Mouse (Mus musculus): ENCODE measurements around the gene Snx13.

The Snx13 gene

DNA sequence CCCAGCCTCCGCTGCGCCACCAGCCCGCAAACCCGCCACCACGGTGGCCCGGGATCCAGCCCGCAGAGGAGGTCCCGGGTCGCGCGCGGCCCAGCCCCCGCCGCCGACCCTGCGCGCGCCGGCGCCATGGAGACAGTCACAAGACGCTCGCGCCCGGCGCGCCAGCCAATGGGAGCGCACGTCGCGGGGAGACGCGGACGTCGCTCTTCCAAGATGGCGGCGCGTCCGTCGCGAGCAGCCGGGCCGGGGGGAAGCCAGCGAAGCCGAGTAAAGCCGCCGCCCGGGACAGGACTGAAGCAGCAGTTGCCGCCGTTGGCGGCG lies at the start of gene Snx13:
Snx13 (plus strand) TSS at position 188 of the 321 bp plus-strand sequence.
- peak; percentile 88 for DNase-seq (ENCODE audit: extremely low spot score)

GRCm38 (mm10) chr12:34997597-34998182 lies 49.3 kb upstream of the Snx13 start:
- no peak for DNase-seq (ENCODE audit: extremely low spot score)

- DNase-seq (ENCODE audit: extremely low spot score) = no peak
Measured at GRCm38 (mm10) chr12:34998778-34999467, 48.1 kb upstream of the Snx13 start.

DNA sequence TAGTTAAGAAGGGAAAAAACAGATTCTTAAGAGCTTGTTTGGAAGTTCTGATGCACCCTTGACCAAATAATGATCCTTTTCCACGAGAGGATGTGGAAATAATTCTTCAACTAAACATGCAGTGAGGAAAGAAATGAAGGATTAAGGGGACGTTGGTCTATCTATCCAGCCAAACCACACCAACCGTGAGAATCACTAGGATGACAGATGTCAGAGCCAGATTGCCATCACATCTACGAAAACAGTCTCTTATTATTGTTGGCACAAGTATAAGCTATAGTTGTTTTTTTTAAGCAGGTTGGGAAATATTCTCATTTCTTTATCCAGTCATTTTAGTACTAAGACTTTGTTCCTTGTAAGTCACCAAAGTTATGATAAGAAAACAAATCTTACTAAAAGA lies 46.7 kb upstream of the Snx13 start:
- no peak for DNase-seq (ENCODE audit: extremely low spot score)

DNA sequence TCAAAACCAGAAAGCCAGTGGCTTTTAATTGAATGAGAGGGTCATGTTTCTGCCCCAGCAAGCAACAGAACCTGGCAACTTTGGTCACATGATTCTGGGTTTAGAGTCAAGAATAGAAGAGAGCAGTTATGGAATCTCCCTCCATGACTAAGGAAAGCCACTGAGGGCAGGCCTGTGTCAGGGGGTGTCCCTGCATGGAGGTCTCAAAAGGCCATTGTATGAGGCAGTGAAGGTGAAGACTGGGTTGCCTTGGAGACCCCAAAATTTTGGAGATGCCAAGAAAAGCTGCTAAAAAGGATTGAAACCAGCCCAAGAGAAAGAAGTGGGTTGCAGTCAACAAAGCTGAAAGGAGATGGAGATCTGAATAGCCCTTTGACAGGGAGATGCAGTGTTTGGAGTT lies 41.2 kb upstream of the Snx13 start:
- no peak for DNase-seq (ENCODE audit: extremely low spot score)

DNA sequence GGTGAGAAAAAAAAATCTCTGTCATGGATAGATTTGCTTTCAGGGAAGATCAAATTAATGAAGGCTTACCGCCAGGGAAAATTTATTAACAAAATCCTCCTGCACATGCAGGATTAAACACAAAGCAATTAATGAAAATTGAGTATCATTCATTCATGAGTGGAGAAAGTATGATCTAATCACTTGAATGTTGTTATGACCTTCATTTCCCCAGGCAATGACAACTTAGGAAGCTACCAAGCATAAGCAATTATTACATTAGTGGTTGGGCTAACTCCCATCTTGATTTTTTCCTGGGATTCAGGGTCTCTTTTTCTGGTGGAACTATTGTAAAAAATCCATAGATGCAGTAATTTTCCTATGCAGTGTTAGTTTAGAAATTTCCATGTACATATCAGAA lies 39.1 kb upstream of the Snx13 start:
- no peak for DNase-seq (ENCODE audit: extremely low spot score)

- DNase-seq (ENCODE audit: extremely low spot score) = peak; percentile 12
Measured at GRCm38 (mm10) chr12:35008340-35009137, 38.4 kb upstream of the Snx13 start.

DNA sequence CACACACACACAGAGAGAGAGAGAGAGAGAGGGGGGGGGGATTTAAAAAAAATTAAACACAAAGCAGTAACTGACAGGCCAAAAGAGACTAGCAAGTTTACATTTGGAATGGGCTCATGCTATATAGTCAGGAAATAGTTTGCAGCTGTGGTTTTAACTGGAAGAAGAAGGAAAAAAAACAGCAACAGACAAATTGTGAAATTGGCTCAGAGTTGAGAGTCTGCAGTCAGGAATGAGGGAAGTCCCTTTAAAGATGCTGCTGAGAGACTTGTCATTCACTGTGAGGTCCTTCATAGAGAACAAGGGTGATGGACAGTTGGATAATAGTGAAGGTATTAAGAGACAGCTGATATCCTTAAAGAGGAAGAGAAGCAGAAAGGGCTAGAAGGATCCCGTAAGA lies 35.5 kb upstream of the Snx13 start:
- DNase-seq (ENCODE audit: extremely low spot score) = no peak

DNA sequence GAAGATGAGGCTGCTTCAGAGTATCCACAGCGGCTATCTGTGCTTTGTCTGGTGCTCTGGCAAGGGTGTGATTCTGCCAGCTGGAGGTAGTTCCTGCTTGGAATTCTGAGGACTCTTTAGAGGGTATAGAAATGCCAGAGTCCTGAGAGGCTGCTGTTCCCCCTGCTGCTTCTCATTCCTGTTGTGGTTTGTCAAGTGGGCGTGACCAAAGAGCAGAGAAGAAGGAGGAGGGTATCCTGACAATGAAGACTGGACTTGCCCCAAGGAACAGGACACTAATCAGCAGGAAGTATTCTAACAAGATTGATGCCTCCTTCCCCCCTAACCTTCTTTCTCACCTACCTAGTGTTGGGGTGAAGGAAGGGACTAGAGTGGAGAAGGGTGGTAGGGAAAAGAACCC lies 33.0 kb upstream of the Snx13 start:
- no peak for DNase-seq (ENCODE audit: extremely low spot score)

DNA sequence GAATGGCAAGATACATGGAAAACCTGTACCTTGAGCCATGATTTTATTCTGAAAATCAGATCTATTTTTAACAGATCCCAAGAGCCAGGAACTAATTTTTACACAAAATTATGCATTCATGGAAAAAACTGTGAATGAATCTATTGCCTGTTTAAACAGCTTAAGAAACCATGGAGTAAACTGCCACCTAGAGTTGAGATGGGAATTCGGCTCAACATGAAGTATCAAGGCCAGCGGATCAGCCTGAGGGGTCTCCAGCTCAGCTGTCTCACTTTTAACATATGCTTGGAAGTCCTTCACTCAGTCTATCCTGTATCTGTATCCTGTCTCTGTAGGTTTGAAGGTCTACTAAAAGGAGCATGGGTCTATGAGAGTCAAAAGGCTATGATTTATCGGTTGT lies 30.9 kb upstream of the Snx13 start:
- DNase-seq (ENCODE audit: extremely low spot score) = no peak

DNA sequence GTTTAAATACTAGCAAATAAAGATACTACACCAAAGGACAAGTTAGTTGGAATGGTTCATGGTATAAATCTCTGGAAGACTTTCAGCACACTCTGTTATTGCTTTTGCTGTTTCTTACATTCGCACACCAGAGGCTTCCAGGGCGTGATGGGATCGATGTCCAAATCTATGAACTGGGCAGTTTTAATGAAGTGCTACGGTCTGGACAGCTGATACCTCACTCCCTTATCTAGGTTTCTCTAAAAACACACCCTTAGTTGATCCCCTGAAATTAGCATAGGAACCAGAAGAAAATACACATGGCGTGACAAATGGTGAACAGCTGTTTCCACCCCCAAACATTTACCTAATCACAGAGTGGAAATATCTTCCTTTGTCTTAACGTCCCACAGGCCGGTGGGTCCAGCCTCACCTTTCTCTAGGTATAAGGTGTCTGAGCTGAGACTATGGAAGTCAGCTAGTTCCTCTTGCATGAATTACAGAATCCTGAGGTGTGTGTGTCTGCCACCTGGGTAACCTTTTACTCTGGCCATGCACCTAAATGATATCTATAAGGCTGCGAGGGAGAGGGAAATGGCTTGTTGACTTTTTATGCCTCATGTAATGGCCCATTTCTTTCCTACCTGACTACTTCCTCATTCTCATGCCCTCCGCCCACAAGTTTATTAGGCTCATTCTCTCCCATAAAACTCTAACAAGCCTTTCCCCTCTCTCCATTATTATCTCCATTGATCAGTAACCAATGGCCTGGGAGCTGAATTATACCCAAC lies 30.3 kb upstream of the Snx13 start:
- DNase-seq (ENCODE audit: extremely low spot score) = no peak

DNA sequence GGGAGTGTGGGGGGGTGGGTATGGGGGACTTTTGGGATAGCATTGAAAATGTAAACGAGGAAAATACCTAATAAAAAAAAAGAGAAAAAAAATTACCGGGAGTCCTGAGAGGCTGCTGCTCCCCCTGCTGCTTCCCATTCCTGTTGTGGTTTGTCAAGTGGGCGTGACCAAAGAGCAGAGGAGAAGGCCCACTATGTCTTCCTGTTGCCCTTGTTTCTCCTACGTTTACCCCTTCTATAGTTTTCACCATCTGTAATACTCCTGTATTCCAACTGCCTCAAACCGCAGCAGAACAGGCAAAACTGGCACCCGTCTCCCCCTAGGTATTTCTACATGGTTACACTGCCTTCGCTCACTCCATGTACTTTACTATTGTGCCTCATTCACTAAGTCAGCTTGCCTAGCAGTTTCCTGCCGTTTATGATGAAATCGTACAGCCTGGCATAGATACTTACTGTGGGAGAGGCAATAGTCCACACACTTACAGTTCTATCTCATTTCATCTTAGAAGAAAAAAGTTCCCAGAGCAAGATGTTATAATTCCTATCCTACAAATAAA lies 28.2 kb upstream of the Snx13 start:
- no peak for DNase-seq (ENCODE audit: extremely low spot score)

DNA sequence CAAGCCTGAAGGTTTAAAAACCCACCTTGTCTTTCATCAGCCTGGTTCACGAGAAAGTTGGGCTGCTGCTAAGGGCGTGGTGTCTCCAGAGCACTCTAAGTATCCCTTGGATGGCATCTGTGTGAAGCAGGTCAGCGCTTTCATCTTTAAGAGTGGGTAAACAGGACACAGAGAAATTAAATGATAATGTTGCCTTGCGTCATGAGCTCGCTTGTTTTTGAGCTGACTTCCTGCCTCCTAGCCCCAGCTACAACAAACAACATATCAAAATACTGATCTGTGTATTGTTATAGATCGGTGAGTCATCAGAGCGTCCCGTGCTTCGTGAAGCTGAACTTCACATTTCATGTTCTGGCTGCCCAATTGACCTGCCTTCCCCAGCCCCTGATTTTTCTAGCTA lies 25.7 kb upstream of the Snx13 start:
- DNase-seq (ENCODE audit: extremely low spot score) = no peak

- no peak for DNase-seq (ENCODE audit: extremely low spot score)
Measured at GRCm38 (mm10) chr12:35022066-35022465, 24.9 kb upstream of the Snx13 start.

DNA sequence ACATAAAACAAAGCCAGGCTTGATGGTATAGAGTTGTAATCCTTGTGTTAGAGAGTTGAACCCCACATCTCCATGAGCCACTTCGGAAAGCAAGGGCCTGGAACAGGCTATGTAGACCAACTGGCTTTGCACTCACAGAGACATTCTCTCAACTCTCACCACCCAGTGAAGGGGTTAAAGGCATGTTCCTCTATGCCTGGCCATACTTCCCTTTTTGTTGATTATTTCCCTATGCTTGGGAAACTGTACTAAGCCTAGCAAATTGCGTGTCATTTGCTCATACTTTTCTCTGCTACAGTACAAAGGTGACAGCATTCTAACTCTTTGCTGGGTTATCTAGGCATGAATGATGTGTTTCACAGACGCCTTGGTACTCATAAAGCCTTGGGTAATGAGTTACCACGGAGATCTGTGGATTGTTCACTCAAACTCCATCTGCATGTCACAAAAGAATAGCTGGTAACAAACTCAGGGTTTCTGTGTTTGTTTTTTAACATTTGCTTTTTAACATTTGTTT lies 21.0 kb upstream of the Snx13 start:
- DNase-seq (ENCODE audit: extremely low spot score) = no peak

- DNase-seq (ENCODE audit: extremely low spot score) = no peak
Measured at GRCm38 (mm10) chr12:35027533-35027932, 19.5 kb upstream of the Snx13 start.

DNA sequence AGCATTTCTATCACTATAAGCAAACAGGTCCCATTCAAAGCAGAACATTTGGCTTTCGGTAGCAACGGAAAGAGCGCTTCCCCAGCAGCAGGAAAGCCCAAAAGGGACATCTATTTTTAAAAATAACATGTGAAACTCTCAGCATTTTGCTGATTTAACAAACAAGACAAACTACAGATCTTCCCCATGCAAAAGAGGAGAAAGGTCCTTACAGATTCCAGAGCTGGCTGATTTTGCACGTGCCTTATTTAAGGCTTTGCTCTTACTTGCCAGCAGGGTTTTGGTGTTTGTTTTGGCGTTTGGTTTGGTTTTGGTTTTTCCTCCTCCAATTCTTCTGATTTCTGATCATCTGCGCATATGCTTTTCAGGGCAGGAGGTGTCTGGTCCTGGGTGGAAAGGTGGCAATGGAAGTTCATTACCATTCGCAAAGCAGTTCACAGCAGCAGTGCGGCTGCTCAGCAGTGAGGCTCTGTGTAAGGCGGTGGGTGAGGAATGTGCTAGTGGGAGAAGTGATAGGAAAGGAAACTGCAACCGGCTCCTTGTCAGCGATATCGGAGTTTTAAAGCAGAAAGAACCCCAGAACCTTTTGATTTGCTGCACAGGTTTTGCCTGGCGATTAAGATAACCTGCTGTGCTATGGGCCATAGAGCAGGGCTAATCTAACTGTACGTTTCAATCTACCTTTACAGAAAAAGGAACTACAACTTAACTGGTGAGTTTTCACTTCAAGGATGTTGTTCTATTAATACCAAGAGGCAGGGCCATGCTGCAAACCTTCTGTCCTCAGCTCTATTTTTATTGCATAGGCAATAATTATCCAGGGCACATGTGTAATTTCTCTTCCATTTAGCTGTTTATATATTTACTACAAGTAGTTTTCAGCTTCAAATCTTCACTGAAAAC lies 8.1 kb upstream of the Snx13 start:
- DNase-seq (ENCODE audit: extremely low spot score) = peak; percentile 15

DNA sequence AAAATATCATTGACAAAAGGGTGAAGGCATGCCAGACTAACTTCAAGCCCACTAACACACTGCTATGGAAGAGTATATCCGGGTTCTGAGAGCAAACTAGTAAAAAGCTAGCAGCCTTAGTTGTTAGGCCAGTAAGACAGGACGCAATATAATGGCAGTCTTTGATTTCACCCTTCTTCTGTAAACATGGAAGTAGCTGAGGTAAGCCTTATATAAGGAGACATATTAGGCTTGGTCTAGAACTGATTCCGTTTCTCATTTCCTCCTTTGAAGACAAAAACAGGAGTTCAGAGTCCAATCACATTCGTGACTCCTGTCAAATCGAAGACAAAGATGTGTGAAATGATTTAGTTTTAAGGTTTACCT lies 7.4 kb upstream of the Snx13 start:
- DNase-seq (ENCODE audit: extremely low spot score) = no peak

DNA sequence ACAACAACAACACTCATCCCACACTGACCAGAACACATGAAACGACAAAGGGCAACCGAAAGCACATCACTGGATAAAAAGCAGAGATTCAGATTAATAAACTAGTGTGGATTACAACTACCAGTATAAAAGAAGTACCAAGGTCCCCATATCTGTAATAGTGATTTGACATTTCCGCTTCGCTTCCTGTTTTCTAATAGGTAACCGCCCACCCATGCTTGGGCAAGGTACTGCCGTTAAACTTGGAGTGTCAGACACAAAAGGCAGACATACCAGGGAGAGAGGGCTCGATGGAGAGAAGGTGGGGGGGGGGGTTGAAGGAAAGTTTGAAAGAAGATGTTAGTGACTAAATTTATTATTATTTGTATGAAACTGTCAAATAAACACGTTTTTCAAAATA lies 5.0 kb upstream of the Snx13 start:
- DNase-seq (ENCODE audit: extremely low spot score) = no peak

DNA sequence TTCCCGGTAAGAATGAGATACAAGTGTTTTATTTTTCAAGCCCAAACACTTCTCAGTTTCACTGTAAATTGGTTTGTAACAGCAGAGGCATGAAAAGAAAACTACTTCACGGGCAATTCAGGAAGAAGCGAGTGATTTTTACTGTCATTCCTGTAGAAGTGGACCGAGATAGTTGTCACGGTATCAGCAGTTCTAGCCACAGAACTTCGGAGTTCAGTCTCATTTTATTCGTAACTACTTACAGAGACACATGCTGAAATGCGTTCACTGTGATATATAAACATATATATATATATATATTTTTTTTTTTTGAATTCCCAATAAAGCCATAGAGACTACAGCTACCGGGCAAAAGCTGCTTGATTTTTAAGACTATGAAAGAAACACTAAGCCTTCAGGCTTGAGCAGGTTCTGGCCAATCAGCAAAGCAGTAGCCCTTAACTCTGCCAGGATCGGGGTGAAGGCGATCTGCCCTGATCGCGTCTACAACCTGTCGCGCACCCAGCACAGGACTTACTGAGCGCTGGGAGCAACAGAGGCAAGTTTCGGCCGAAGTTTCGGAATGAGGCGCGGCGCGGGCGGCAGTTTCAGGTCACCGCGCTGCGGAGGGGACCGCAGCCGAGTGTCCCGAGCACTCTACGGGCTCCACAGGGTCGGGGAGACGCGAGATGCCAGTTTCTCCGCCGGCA lies 532 bp upstream of the Snx13 start:
- no peak for DNase-seq (ENCODE audit: extremely low spot score)

Measured in embryo, embryonic 9.5 days (tissue).